Mouse (Mus musculus): ENCODE data around the gene AC134908.4. TPM values are rescaled to one million over a fixed set of nuclear protein-coding genes. Genes with fewer than 3 reads are reported as not detected.
"Not testable (repeated sequence)": the region's sequence is repeated elsewhere in the genome, so short reads cannot be mapped to it uniquely, and the experiment has no call there.

AC134908.4 gene
- polyA plus RNA-seq, 1 experiment from 2014 or later = 0.95 TPM

DNA sequence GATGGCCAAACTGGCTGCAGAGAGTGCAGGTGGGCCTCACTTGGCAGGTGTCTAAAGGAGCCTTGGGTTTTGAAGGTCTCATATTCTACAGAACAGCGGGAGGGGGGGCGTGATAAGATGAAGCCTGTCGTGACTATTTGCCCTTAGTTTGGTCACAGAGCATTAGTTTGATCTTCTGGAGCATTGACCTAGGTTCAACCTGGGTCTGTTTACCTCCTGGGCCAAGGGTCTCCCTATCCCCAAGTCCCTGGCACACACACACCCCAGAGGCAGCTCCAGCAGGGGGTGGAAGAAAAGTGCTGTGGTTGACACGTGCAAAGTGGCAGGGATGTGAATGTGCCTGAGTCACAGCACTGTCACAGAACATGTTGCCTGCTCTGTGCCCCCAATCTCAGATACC, 15.4 kb upstream of the AC134908.4 start:
- 75% methylated on average over 4 of the region's 4 CpGs for WGBS
- H3K27ac ChIP-seq (replicated peaks) = no peak overlapping the region
- H3K4me1 ChIP-seq = peaks cover 34% of the 10 kb centered on the region
- no peaks in the 10 kb centered on the region for H3K9me3 ChIP-seq
- no peak for DNase-seq (ENCODE audit: low spot score)
- no peaks in the 10 kb centered on the region for H3K36me3 ChIP-seq (replicated peaks)
- H3K27me3 ChIP-seq (replicated peaks; ENCODE audit: low read depth, poor library complexity, severe bottlenecking) = peaks cover 77% of the 10 kb centered on the region
- H3K4me3 ChIP-seq = peak overlapping the region; percentile 8; the same call in 1 of the 2 replicates

DNA sequence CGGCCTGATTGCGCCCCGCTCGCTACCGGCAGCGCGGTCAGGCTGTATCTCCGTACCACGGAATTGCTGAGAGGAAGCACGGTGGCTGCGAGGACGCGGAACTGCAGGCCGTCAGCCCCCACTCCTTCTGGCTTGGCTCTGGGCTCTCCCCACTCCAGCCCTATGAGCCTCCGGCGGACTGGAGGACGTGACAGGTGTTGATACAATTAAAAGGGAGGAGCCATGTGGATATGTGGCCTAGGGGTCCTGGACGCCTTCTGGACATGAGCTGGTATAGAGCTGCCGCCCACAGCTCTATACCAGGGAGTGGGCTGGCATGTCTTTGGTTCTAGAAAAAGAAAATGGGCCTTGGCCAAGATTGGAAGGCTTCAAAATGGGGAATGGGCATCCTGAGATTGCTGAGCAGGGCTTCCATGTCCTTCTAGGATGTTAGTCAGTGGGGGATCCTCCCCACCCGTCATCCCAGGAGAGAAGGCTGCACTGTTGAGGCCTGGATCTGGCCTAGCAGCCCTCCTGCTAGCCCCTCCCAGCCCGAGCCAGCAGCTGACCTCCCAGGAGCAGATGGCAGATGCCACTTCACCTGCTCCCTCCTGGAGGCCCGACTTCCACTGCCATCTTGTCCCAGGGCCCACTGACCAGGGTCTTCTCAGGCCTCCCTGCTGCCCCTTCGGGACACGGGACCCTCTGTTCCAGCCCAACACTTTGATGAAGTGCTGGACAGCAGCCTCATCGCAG, 14.3 kb upstream of the AC134908.4 start:
- H3K36me3 ChIP-seq (replicated peaks) = no peaks in the 10 kb centered on the region
- peak overlapping the region; percentile 86 for H3K27ac ChIP-seq (replicated peaks)
- peak overlapping the region; percentile 82 for H3K4me3 ChIP-seq
- H3K27me3 ChIP-seq (replicated peaks; ENCODE audit: low read depth, poor library complexity, severe bottlenecking) = peaks cover 70% of the 10 kb centered on the region
- H3K4me1 ChIP-seq = peaks cover 34% of the 10 kb centered on the region
- H3K9me3 ChIP-seq = no peaks in the 10 kb centered on the region
- 10% methylated on average over 25 of the region's 25 CpGs for WGBS
- DNase-seq (ENCODE audit: low spot score) = no peak

DNA sequence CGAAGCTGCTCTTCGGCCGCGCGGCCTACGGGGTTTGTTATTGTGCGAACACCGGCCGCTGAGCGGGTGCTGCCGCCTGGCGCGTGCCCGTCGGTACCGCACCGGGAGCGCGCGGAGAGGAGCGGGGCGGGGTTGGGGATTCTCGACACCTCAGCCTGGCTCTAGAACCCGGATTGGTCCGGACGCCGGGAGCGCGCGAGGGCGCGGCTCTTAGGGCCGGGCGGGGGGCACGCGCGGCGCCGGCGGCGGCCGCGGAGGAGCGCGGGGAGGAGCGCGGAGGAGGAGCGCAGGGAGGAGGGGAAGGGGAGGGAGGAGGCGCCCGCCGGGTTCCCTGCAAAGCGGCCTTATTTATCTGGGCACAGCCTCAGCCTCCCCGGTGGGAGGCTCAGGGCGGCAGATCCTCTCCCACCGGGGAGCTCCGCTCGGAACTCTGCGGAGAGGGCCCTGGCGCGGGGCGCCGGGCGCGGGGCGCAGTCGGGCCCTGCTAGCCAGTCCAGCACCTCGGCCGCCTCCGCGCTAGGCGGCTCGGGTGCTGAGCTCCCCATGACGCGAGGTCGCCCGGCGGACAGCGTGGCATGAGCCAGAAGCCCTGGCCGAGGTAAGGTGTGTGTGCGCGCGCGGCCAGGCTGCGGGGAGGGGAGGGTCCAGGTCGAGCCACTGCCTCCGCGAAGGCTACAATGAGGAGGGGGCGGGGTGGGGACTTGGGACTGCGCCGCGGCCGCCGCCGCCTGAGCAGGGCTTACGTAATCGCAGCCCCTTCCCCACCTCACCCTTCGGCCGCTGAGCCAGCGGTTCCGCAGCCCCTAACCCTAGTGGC, 13.5 kb upstream of the AC134908.4 start, which contains the start of gene Fbxl16:
Fbxl16 (plus strand) TSS at position 297 of the 817 bp plus-strand sequence.
- peak; percentile 88 for DNase-seq (ENCODE audit: low spot score)
- Histone ChIP-seq H3K27ac (replicated peaks) (peak within 1 kb of the TSS; percentile 86), H3K4me3 (peak within 1 kb of the TSS; percentile 82), H3K9me3 (no peaks in the 10 kb centered on the region), H3K27me3 (replicated peaks; ENCODE audit: low read depth, poor library complexity, severe bottlenecking) (peaks cover 68% of the 10 kb centered on the region), H3K4me1 (peaks cover 34% of the 10 kb centered on the region), H3K36me3 (replicated peaks) (no peaks in the 10 kb centered on the region)
- under 1% methylated on average over 97 of the region's 100 CpGs for WGBS

DNA sequence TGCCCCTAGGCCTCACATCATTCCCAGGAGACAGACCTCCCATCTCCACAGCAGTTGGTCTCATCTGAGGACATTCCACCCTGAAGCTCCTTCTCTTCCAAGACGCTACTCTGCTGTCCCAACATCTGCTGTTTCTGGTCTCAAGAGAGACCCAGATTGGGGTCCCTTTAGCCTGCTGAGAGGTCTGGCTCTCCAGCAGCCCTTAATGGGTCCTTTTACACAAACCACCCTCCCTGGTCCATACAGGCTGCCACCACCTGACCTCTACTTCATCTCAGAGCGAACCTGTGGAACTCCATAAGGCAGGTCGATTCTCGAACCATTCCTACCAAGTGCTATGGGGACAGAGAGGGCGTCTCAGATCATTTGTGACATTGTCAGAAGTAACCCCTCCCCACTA, 12.6 kb upstream of the AC134908.4 start:
- Histone ChIP-seq H3K27ac (replicated peaks) (peak overlapping the region; percentile 86; the same call in 1 of the 2 replicates), H3K4me1 (peaks cover 36% of the 10 kb centered on the region), H3K4me3 (peak overlapping the region; percentile 82), H3K9me3 (no peaks in the 10 kb centered on the region), H3K27me3 (replicated peaks; ENCODE audit: low read depth, poor library complexity, severe bottlenecking) (peaks cover 70% of the 10 kb centered on the region), H3K36me3 (replicated peaks) (no peaks in the 10 kb centered on the region)
- 36% methylated on average over 5 of the region's 5 CpGs for WGBS
- DNase-seq (ENCODE audit: low spot score) = no peak

DNA sequence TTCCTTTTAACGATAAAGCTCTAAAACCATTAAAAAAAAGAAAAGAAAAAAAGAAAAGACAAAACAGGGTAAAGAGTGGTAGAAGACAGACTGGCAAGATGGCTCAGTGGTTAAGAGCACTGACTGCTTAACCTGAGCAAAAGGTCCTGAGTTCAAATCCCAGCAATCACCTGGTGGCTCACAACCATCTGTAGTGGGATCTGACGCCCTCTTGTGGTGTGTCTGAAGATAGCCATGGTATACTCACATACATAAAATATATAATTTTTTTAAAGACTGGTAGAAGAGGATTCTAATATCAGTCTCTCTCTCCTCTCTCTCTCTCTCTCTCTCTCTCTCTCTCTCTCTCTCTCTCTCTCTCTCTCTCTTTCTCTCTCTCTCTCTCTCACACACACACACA, 12.0 kb upstream of the AC134908.4 start:
- not testable (repeated sequence) for DNase-seq (ENCODE audit: low spot score); H3K4me3 ChIP-seq; H3K27ac ChIP-seq (replicated peaks); H3K36me3 ChIP-seq (replicated peaks); H3K9me3 ChIP-seq
- Histone ChIP-seq H3K4me1 (peaks cover 42% of the 10 kb centered on the region), H3K27me3 (replicated peaks; ENCODE audit: low read depth, poor library complexity, severe bottlenecking) (peaks cover 66% of the 10 kb centered on the region)
- 47% methylated on average over 2 of the region's 2 CpGs for WGBS

DNA sequence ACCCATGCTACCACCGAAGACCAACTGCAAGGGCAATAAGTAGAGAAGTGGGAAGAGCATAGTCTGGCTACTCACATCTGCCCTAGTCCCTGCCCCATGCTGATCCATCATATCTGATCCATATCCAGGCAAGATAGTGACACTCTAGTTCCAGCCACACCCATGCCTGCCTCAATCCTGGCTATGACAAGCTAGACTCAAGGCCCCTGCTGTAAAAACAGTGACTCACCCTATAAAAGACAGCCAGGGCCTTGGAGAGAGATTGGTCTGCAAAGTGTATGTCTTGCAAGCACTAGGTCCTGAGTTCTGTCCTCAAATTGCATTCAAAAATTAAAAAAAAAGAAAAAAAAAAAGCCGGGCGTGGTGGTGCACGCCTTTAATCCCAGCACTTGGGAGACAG, 11.0 kb upstream of the AC134908.4 start:
- WGBS = 84% methylated on average over 4 of the region's 4 CpGs
- Histone ChIP-seq H3K27ac (replicated peaks) (no peak overlapping the region), H3K4me3 (no peak overlapping the region), H3K4me1 (peaks cover 45% of the 10 kb centered on the region), H3K9me3 (no peaks in the 10 kb centered on the region), H3K27me3 (replicated peaks; ENCODE audit: low read depth, poor library complexity, severe bottlenecking) (peaks cover 66% of the 10 kb centered on the region), H3K36me3 (replicated peaks) (no peaks in the 10 kb centered on the region)
- no peak for DNase-seq (ENCODE audit: low spot score)

DNA sequence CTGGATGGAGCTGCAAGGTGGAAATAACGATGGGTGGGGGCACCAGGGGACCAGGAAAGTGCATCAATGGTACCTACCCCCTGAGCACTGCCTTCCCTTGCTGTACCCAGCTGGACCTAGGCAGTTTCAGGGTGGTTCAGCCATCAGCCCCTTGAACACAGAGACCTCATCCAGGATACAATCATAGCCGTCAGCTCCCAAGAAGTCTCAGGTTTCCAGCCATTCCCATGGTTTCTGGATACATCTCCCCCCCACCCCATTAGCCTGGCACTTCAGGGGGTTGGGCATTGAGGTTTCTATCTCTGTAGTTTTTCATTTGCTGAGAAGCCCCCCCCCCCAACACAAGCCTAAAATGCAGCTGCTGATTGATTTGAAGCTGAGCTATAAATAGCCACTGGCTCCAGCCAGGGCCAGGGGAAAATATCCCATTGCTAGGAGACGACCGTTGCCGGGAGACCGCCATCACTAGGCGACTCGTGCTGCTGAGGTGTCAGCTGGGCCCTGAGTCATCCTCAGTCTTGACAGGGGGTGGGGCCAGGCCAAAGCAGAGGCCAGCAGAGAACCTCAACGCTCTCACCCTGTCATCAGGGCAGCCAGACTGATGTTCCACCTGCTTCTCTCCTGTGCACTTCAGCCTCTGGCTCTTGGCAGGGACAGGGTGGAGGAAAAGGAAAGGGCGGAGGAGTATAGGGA, 7.5 kb upstream of the AC134908.4 start:
- Histone ChIP-seq H3K27ac (replicated peaks) (peak overlapping the region; percentile 66), H3K36me3 (replicated peaks) (no peaks in the 10 kb centered on the region)
- peak; percentile 70 for DNase-seq (ENCODE audit: low spot score)

DNA sequence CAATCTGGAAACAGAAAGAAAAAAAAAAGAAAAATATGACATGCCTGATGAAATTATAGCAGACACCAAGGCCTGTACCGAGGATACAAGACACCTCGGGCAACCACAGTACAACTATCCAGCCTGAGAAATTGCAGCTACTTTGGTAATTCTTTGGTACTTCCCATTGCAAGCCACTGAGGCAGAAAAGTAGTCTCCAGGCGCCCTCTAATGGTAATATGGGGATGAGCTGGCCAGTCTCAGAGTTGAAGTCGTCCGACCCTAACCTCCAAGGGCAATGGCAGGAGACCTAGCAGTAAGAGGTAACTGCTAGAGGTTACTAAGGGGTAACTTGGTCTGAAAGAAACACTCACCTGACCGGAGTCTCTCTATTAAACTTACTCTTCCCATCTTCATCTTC, 5.6 kb upstream of the AC134908.4 start:
- peaks cover 25% of the 10 kb centered on the region for H3K27me3 ChIP-seq (replicated peaks; ENCODE audit: low read depth, poor library complexity, severe bottlenecking)
- H3K27ac ChIP-seq (replicated peaks) = no peak overlapping the region
- peaks cover 4% of the 10 kb centered on the region; the same call in 1 of the 2 replicates for H3K36me3 ChIP-seq (replicated peaks)
- peaks cover 30% of the 10 kb centered on the region for H3K4me1 ChIP-seq
- 8% methylated on average over 6 of the region's 6 CpGs for WGBS
- no peaks in the 10 kb centered on the region for H3K9me3 ChIP-seq
- DNase-seq (ENCODE audit: low spot score) = peak; percentile 75
- H3K4me3 ChIP-seq = no peak overlapping the region

More for the DNA sequence above, 7.5 kb upstream of the AC134908.4 start:
- peak overlapping the region; percentile 32; the same call in 1 of the 2 replicates for H3K4me3 ChIP-seq
- no peaks in the 10 kb centered on the region for H3K9me3 ChIP-seq
- peaks cover 32% of the 10 kb centered on the region for H3K27me3 ChIP-seq (replicated peaks; ENCODE audit: low read depth, poor library complexity, severe bottlenecking)
- peaks cover 16% of the 10 kb centered on the region for H3K4me1 ChIP-seq
- WGBS = 14% methylated on average over 10 of the region's 10 CpGs

DNA sequence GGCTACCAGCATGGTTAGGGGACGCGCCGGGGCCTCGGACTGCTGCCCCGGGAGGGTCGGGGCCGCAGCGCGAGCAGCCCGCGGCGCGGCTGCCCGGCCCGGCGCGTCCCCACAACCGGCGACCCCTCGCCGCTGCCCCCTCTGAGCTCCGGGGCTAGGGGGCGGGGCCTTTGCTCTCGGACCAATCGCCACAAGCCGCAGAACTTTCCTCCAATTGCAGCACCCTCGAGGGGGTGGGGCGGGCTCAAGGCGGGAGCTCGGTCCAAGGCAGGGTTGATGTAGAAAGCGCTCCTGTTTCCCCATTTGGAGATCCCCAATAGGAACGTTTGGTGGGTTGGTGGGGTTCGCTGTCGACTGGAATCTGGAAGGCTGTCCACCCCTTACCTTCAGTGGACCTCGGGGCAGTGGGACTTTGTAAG, 1.5 kb upstream of the AC134908.4 start, which contains the start of gene Metrn:
Metrn (minus strand) TSS at position 186 of the 419 bp plus-strand sequence.
- peak; percentile 96 for DNase-seq (ENCODE audit: low spot score)
- Histone ChIP-seq H3K4me1 (peaks cover 53% of the 10 kb centered on the region), H3K27ac (replicated peaks) (peak within 1 kb of the TSS; percentile 91), H3K4me3 (peak within 1 kb of the TSS; percentile 77), H3K36me3 (replicated peaks) (peaks cover 25% of the 10 kb centered on the region), H3K9me3 (no peaks in the 10 kb centered on the region), H3K27me3 (replicated peaks; ENCODE audit: low read depth, poor library complexity, severe bottlenecking) (peaks cover 6% of the 10 kb centered on the region; the same call in 1 of the 2 replicates)
- under 1% methylated on average over 35 of the region's 35 CpGs for WGBS

DNA sequence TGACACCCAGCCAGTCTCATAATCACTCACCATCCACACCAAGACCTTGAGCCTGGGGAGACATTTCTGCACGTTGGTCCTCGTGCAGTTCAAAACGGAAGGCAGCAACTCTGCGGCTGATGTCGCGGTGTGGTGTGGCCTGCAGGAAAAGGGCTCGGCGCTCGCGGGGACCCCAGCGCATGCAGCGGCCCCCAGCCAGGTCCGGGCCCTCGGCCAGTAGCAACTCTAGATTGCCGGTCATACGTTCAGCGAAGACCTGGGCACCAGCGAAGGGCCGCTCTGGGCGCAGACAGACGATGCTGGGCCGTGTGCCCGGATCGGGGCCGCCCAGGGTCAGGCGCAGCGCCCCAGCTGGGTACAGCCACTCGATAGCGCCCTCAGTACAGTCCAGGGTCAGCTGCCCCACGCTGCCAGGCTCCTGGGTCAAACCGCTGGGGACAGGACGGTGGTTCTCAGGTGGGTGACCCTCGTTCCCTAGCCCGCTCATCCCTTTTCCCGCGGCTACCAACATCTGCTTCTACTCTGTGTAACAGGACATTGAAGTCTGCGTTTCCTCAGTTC, 832 bp upstream of the AC134908.4 start:
- Histone ChIP-seq H3K27me3 (replicated peaks; ENCODE audit: low read depth, poor library complexity, severe bottlenecking) (no peaks in the 10 kb centered on the region), H3K36me3 (replicated peaks) (peaks cover 25% of the 10 kb centered on the region), H3K4me1 (peaks cover 60% of the 10 kb centered on the region), H3K27ac (replicated peaks) (peak overlapping the region; percentile 91), H3K4me3 (peak overlapping the region; percentile 77), H3K9me3 (no peaks in the 10 kb centered on the region)
- DNase-seq (ENCODE audit: low spot score) = no peak
- WGBS = under 1% methylated on average over 37 of the region's 37 CpGs

DNA sequence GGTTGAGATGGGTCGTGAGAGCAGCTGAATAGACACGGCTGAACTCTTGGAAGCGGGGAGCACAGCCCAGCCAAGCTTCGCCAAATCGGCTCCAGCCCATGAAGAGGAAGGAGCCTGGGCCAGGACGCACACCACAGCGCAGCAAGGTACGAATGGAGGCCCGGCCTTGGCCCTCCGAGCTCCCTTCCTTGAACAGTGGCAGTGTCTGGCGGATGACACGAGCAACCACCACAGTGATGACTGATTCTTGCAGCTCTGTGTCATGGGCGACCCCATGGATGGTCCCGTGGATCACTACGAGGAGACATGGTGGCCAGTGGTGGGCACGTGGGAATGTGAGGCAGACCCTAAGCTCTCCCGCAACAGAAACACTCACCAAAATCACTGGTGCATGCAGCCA, 461 bp downstream of the AC134908.4 start:
- no peak for DNase-seq (ENCODE audit: low spot score)
- Histone ChIP-seq H3K27ac (replicated peaks) (peak overlapping the region; percentile 91), H3K27me3 (replicated peaks; ENCODE audit: low read depth, poor library complexity, severe bottlenecking) (no peaks in the 10 kb centered on the region), H3K36me3 (replicated peaks) (peaks cover 30% of the 10 kb centered on the region), H3K4me1 (peaks cover 70% of the 10 kb centered on the region), H3K4me3 (peak overlapping the region; percentile 77), H3K9me3 (no peaks in the 10 kb centered on the region)
- WGBS = 66% methylated on average over 17 of the region's 17 CpGs

DNA sequence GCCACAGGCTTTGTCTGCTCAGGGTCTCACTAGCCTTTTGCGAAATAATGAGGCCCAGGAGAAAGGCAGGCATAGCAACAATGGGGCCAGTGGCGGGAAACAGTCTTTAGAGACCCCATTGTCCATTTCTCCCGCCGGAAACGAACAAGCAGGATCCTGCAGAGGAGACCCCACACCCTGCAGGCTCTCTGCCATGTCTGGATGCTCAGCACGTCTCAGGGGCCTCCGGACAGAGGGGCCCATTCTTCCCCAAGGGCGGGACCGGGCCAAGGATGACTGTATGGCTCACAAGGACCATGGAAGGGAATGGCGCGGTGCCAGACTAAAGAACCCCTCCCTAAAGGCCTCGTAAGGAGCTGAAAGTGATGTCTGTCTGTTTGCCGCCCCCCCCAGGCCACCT, 1.3 kb downstream of the AC134908.4 start:
- H3K4me3 ChIP-seq = peak overlapping the region; percentile 77
- no peaks in the 10 kb centered on the region for H3K9me3 ChIP-seq
- no peak for DNase-seq (ENCODE audit: low spot score)
- 44% methylated on average over 13 of the region's 13 CpGs for WGBS
- H3K36me3 ChIP-seq (replicated peaks) = peaks cover 38% of the 10 kb centered on the region
- H3K27me3 ChIP-seq (replicated peaks; ENCODE audit: low read depth, poor library complexity, severe bottlenecking) = no peaks in the 10 kb centered on the region
- H3K4me1 ChIP-seq = peaks cover 70% of the 10 kb centered on the region
- peak overlapping the region; percentile 91 for H3K27ac ChIP-seq (replicated peaks)

Measured in embryonic facial prominence, embryonic 10.5 days (tissue).